Mouse (Mus musculus) hindbrain, embryonic 15.5 days (tissue): ENCODE results near the gene Ttc12. TPM values are rescaled to one million over a fixed set of nuclear protein-coding genes. Genes with fewer than 3 reads are reported as not detected.
A peak's percentile ranks its signal among the peaks of the same experiment; 100 is the strongest.

ENCODE experiments used
- ATAC-seq: fragments of 200-750 bp; cut with Nextera tagmentation; 2 replicates; pipeline ENCODE4 v1.8.0; 2017; ENCODE audit warnings: low read depth, moderate number of reproducible peaks, moderate TSS enrichment; ENCODE audit not compliant: low FRiP score
- H3K27ac ChIP-seq: fragments of 300-500 bp; sonication (generic); replicated peaks from 2 replicates; pipeline ENCODE4 v1.5.1; 2015; ENCODE audit warnings: mild to moderate bottlenecking, inconsistent platforms
- H3K27me3 ChIP-seq: fragments of 300-500 bp; sonication (generic); 2 replicates; pipeline ENCODE4 v1.6.1; 2015; ENCODE audit warnings: control low read depth, inconsistent platforms
- H3K36me3 ChIP-seq: fragments of 300-500 bp; sonication (generic); 2 replicates; pipeline ENCODE4 v1.6.1; 2015; ENCODE audit warnings: control low read depth, inconsistent platforms
- H3K4me1 ChIP-seq: fragments of 300-500 bp; sonication (generic); replicated peaks from 2 replicates; pipeline ENCODE4 v1.6.1; 2015; ENCODE audit warnings: control low read depth, inconsistent platforms
- H3K4me2 ChIP-seq: fragments of 300-500 bp; sonication (generic); 2 replicates; pipeline ENCODE4 v1.6.1; 2015; ENCODE audit warnings: moderate library complexity, mild to moderate bottlenecking, inconsistent platforms
- H3K4me3 ChIP-seq: fragments of 300-500 bp; sonication (generic); 2 replicates; pipeline ENCODE4 v1.5.1; 2015; ENCODE audit warnings: mild to moderate bottlenecking, inconsistent platforms
- H3K9ac ChIP-seq: fragments of 300-500 bp; sonication (generic); 2 replicates; pipeline ENCODE4 v1.6.1; 2015; ENCODE audit warnings: inconsistent platforms
- H3K9me3 ChIP-seq: fragments of 300-500 bp; sonication (generic); 2 replicates; pipeline ENCODE4 v1.6.1; 2016; ENCODE audit warnings: control low read depth, inconsistent platforms
- WGBS: fragments of 180-500 bp; shearing (Covaris S2); methylation state at CpG from one replicate; pipeline ENCODE4 v1.1.7; 2015; 5-methylcytosine and 5-hydroxymethylcytosine counted together
- polyA plus RNA-seq: library from polyadenylated mRNA; unstranded; fragments of >200 nt; fragmentation: Nextera tagmentation; extraction: Ambion mirVana; gene quantifications from 2 replicates; pipeline ENCODE4 v1.2.1, GENCODE M21; 2015

The Ttc12 gene
- 1.7 and 2.3 TPM in 2 replicates for polyA plus RNA-seq

DNA sequence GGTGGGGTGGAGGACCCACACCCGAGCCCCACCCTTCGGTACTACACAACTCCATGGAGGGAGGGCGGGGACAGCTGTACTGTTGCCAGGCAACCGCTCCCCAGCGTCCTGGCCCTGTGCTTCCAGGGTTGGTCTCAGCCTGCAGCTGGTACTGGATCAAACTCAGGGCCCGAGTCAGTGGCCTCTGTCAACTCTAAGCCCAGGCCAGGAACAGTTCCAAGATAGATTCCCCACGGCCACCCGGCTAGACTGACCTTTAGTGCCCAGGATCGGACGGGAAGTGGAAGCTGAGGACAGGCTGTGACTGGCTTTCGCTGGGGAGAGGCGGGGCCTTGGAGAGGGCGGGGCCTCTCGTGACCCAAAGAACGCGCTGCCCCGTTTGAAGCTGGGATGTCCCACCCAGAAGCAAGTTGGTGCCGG is at the start of gene Ttc12:
Ttc12 (minus strand) TSS at position 334 of the 420 bp plus-strand sequence.
- H3K4me3 ChIP-seq = peak within 1 kb of the TSS; percentile 47
- peaks cover 20% of the 10 kb centered on the region for H3K4me1 ChIP-seq
- WGBS = 0% methylated on average over 17 of the region's 18 CpGs
- peak within 1 kb of the TSS; percentile 26 for H3K9ac ChIP-seq
- H3K36me3 ChIP-seq = no peaks in the 10 kb centered on the region
- H3K27me3 ChIP-seq = no peaks in the 10 kb centered on the region
- peak within 1 kb of the TSS; percentile 82 for H3K4me2 ChIP-seq
- no peaks in the 10 kb centered on the region for H3K9me3 ChIP-seq
- ATAC-seq = peak; percentile 79
- no peak within 1 kb of the TSS for H3K27ac ChIP-seq

DNA sequence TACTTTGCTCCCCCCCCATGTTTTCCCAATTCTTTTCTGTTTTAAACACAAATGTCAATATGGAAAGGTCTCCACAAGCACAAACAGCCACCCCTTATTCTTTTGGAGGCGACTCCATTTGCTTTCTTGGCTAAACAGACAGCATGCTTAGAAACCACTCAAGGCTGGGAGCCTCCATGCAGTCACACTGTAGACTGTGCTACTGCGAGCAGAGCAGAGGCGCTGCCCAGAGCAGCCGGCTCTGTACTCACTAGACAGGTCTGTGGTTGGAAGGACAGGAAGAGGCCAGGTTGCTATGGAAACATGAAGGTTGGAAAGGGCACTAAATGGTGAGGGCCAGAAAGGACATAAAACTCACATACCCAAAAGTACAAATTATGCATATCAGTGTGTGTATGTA is 48.9 kb upstream of the Ttc12 start:
- Histone ChIP-seq H3K4me1 (peaks cover 16% of the 10 kb centered on the region), H3K9ac (no peak overlapping the region), H3K4me2 (no peak overlapping the region), H3K9me3 (no peaks in the 10 kb centered on the region), H3K27ac (0 out of 2 replicates have a peak overlapping the region, but pooled peaks have one; percentile 40), H3K4me3 (no peak overlapping the region), H3K27me3 (no peaks in the 10 kb centered on the region), H3K36me3 (peaks cover 6% of the 10 kb centered on the region; the same call in 1 of the 2 replicates)
- WGBS = 49% methylated on average over 4 of the region's 4 CpGs
- ATAC-seq = no peak

DNA sequence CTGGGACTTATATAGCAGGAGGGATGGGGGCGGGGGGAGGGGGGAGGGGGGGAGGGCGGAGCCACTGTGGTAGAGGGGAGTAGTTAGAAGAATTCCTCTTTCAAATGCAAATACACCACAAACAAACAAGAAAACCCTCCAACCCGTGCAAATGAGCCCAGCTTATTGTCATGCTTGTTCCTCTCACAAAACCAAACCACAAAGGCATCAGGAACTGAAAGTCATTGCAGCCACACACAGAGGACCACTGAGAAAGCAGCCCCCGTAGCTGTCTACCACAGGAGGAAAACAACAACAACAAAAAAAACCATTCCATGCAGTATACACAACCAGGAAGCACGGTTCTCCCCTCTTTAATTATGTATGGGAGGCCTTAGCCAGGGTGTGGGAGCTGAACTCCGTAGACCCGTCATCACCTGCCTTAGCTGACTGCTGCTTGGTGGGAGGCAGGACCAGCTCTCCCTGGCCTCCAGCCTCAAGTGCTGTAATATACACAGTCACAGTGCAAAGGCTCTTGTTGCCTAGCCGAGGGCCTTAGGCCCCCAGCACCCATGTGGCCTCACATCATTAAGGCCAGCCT is 48.0 kb upstream of the Ttc12 start:
- no peak overlapping the region for H3K9ac ChIP-seq
- peaks cover 13% of the 10 kb centered on the region for H3K4me1 ChIP-seq
- H3K4me2 ChIP-seq = no peak overlapping the region
- H3K36me3 ChIP-seq = peaks cover 6% of the 10 kb centered on the region; the same call in 1 of the 2 replicates
- 8% methylated on average over 7 of the region's 8 CpGs for WGBS
- peak overlapping the region; percentile 64; the same call in 1 of the 2 replicates for H3K27ac ChIP-seq
- peak; percentile 63 for ATAC-seq
- H3K4me3 ChIP-seq = no peak overlapping the region
- no peaks in the 10 kb centered on the region for H3K27me3 ChIP-seq
- H3K9me3 ChIP-seq = no peaks in the 10 kb centered on the region

DNA sequence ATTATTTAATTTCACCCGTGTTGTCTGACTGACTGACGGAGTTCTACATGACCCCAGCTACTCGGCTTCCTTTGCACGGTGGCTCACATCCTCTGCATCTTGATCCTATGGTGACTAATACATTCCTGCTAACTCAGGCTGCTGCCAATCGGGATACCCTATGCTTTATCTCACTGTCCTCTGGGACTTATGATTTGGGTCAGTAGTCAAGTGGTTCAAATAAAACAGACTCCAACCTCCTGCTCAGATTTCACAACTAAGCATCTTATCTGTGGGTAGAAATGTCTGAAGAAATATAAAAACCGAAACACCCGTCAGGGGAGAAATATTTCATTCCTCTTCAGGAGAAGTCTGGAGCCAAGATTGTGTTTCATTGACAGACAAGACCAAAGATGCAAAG is 47.4 kb upstream of the Ttc12 start:
- peaks cover 6% of the 10 kb centered on the region; the same call in 1 of the 2 replicates for H3K36me3 ChIP-seq
- no peak for ATAC-seq
- no peak overlapping the region for H3K4me3 ChIP-seq
- H3K27ac ChIP-seq = no peak overlapping the region
- WGBS = 63% methylated on average over 7 of the region's 7 CpGs
- peaks cover 11% of the 10 kb centered on the region for H3K4me1 ChIP-seq
- H3K9me3 ChIP-seq = no peaks in the 10 kb centered on the region
- H3K27me3 ChIP-seq = no peaks in the 10 kb centered on the region
- H3K4me2 ChIP-seq = no peak overlapping the region
- H3K9ac ChIP-seq = no peak overlapping the region

DNA sequence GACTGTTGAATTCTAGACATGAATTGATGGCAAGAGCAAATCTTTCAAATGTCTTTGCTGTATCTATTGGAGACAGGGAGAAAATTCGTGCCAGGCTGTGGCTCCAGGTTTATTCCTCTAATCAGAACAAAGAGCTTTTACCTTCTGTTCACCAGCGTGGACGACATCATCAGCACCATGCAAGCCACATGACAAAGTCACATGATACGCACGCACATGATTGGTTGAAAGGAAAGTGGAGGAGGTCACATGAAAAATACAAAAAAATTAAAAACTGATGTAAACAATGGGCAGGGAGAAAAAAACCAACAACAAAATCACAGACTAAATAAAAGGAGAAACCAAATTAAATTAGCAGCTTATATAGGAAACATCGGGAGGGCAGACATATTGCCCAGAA is 45.8 kb upstream of the Ttc12 start:
- no peaks in the 10 kb centered on the region for H3K9me3 ChIP-seq
- 78% methylated on average over 6 of the region's 6 CpGs for WGBS
- no peak for ATAC-seq
- no peak overlapping the region for H3K4me3 ChIP-seq
- no peak overlapping the region for H3K9ac ChIP-seq
- H3K36me3 ChIP-seq = peaks cover 6% of the 10 kb centered on the region; the same call in 1 of the 2 replicates
- no peak overlapping the region for H3K27ac ChIP-seq
- no peaks in the 10 kb centered on the region for H3K27me3 ChIP-seq
- no peak overlapping the region for H3K4me2 ChIP-seq
- H3K4me1 ChIP-seq = peaks cover 21% of the 10 kb centered on the region

DNA sequence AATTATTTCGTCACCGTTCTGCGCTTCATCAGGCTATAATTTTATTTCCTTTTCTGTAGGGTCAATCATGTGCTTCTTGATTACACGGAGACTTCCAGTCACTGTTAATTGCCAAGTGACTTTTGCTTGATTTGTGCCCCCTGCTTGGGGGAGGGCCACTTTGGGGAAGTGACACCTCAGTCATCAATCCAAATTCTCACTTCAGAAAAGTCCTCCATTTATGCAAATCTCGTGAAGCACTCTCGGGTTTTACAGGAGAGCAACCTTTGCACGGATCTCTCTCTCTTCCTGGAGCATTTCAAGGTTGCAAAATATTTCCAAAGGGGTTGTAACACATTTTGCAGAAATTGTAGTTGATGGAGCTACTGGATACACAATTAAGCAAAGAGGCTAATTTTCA is 45.2 kb upstream of the Ttc12 start:
- Histone ChIP-seq H3K9me3 (no peaks in the 10 kb centered on the region), H3K4me2 (no peak overlapping the region), H3K9ac (no peak overlapping the region), H3K27ac (no peak overlapping the region), H3K4me1 (peaks cover 24% of the 10 kb centered on the region), H3K4me3 (no peak overlapping the region), H3K36me3 (0 out of 2 replicates have a peak, but pooled peaks cover 6% of the 10 kb centered on the region), H3K27me3 (no peaks in the 10 kb centered on the region)
- no peak for ATAC-seq
- WGBS = 49% methylated on average over 7 of the region's 7 CpGs

DNA sequence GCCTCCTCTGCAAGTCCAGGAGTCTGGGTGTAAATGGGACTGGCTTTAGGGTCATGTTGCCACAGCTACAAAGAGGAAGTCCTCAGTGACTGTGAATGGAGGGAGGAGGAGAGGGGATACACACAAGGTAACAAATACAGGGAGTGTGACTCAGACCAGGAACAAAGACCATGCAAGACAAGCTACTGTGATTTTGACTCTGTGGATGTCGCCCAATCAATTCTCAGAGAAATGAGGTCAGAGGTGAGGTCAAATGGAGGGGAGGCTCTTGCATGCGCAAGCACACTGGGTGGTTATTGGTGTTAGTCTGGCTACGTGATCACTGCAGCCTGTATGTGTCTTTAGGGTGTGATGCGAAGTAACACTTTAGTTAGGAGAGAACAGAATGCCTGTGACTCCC is 44.7 kb upstream of the Ttc12 start:
- 0 out of 2 replicates have a peak, but pooled peaks cover 6% of the 10 kb centered on the region for H3K36me3 ChIP-seq
- H3K9me3 ChIP-seq = no peaks in the 10 kb centered on the region
- H3K4me1 ChIP-seq = peaks cover 24% of the 10 kb centered on the region
- no peak overlapping the region for H3K4me2 ChIP-seq
- no peak for ATAC-seq
- H3K4me3 ChIP-seq = no peak overlapping the region
- H3K27ac ChIP-seq = no peak overlapping the region
- no peaks in the 10 kb centered on the region for H3K27me3 ChIP-seq
- H3K9ac ChIP-seq = no peak overlapping the region
- 45% methylated on average over 4 of the region's 4 CpGs for WGBS

DNA sequence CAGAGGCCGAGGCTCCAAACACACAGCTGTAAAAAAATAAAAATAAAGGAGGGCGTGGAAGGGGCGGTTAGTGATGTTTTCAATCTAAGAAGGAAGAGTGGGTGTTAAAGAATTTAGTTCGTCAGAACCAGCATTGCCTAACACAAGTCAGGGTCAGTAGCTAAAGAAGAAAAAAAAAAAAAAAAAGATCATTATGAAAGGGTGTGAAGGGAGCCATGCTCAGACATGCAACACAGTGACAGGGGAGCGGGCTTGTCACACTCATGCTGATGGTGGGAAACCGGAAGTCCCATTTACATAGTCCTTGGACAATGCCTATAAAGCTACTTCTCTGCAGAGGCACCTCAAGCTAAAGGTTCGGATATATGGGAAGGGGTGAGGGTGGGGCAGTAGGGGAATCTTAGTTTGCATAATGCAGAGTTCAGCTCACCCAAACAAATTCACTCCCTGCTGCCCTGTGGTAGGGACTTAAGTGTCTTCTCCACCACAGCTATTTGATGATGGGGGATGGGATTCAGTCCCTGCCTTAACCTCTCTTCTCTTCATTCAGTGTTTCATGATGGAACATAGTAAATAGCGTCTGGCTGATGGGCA is 43.4 kb upstream of the Ttc12 start:
- 0 out of 2 replicates have a peak, but pooled peaks cover 6% of the 10 kb centered on the region for H3K36me3 ChIP-seq
- no peak for ATAC-seq
- no peak overlapping the region for H3K4me3 ChIP-seq
- H3K4me1 ChIP-seq = peaks cover 19% of the 10 kb centered on the region
- 66% methylated on average over 8 of the region's 8 CpGs for WGBS
- no peak overlapping the region for H3K27ac ChIP-seq
- no peak overlapping the region for H3K9ac ChIP-seq
- no peak overlapping the region for H3K4me2 ChIP-seq
- no peaks in the 10 kb centered on the region for H3K27me3 ChIP-seq
- no peaks in the 10 kb centered on the region for H3K9me3 ChIP-seq

DNA sequence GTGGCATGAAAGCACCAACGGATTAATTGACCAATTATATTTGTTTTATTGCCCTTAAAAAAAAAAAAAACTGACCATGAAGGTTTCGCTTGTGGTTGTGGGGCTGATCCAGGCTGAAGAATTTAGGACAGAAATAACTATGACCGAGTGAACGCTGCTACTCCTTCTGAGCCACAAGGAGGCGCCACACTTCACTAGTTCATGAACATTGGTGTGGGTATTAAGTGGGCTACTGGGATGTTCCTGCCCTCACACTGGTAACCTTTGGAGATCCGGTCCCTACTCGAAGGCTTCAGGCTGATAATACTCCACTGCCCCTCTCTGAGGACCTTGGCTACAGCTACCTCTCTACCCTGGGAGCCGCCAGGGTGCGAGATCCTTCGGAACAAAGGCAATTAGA is 42.9 kb upstream of the Ttc12 start:
- no peak overlapping the region for H3K9ac ChIP-seq
- ATAC-seq = no peak
- H3K27ac ChIP-seq = no peak overlapping the region
- no peaks in the 10 kb centered on the region for H3K9me3 ChIP-seq
- no peak overlapping the region for H3K4me3 ChIP-seq
- 0 out of 2 replicates have a peak, but pooled peaks cover 6% of the 10 kb centered on the region for H3K36me3 ChIP-seq
- H3K4me1 ChIP-seq = peaks cover 14% of the 10 kb centered on the region
- no peaks in the 10 kb centered on the region for H3K27me3 ChIP-seq
- WGBS = 51% methylated on average over 10 of the region's 10 CpGs
- H3K4me2 ChIP-seq = no peak overlapping the region

DNA sequence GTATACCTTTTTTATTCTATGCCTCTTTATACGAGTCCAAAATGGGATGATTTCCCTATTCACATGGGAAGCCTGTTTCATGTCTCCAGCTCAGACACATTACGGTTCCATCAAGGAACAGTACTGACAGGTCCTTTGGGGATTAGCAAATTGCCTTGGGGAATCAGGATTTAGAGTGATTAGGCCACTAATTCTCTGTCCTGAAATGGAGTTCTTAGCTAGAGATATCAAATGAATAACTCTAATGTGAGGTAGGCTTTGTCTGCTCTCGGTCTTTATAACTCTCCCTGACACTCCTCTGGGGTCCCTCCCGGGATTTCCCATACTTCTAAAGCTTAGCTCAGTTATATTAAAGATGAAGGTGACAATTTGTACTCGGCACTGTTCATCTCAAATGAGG is 42.0 kb upstream of the Ttc12 start:
- peaks cover 9% of the 10 kb centered on the region; the same call in 1 of the 2 replicates for H3K36me3 ChIP-seq
- H3K4me3 ChIP-seq = no peak overlapping the region
- H3K9ac ChIP-seq = no peak overlapping the region
- peaks cover 13% of the 10 kb centered on the region for H3K4me1 ChIP-seq
- no peak overlapping the region for H3K27ac ChIP-seq
- WGBS = 52% methylated on average over 5 of the region's 5 CpGs
- H3K4me2 ChIP-seq = no peak overlapping the region
- H3K27me3 ChIP-seq = no peaks in the 10 kb centered on the region
- no peak for ATAC-seq
- no peaks in the 10 kb centered on the region for H3K9me3 ChIP-seq

DNA sequence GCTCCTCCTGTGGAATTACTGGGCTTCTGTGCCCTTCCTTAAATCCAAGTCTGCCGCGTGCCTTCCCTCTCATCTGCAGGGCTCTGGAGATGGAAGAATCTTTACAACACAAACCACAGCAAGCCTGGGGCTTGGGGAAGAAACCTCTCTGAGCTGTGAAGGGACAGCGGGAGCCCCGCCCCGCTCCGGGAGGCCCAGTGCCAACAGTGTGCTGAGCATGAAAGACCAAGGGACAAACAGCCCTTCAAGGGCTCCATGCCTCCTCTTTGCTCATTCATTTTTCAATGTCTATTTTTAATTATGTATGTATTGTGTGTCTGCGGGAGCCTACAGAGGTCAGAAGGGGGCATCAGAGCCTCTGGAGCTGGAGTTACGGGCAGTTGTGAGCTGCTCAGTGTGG is 41.3 kb upstream of the Ttc12 start:
- peak overlapping the region; percentile 63 for H3K27ac ChIP-seq
- no peaks in the 10 kb centered on the region for H3K27me3 ChIP-seq
- H3K9ac ChIP-seq = no peak overlapping the region
- ATAC-seq = peak; percentile 25; the same call in 1 of the 2 replicates
- no peak overlapping the region for H3K4me3 ChIP-seq
- no peak overlapping the region for H3K4me2 ChIP-seq
- 42% methylated on average over 8 of the region's 8 CpGs for WGBS
- peaks cover 13% of the 10 kb centered on the region for H3K4me1 ChIP-seq
- H3K36me3 ChIP-seq = peaks cover 14% of the 10 kb centered on the region
- no peaks in the 10 kb centered on the region for H3K9me3 ChIP-seq

DNA sequence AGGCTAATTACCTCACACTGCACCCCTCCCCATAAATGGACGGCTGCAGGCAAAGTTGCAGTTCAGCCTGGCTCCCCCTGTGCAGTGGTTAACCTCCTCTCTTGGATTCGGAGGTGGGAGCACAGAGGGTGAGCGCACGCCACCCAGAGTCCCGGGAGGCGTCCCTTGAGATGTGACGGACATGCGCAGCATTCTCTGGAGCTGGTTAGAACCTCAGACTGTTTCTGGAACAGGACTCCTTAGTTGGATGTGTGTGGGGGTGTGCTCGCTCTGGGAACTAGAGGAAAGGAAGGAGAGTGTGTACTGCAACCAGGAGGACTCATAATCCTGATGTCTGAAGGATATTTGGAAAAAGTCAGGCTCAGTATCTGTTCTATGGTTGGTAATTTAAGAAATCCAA is 38.7 kb upstream of the Ttc12 start:
- Histone ChIP-seq H3K27ac (no peak overlapping the region), H3K4me2 (no peak overlapping the region), H3K9ac (no peak overlapping the region), H3K4me3 (no peak overlapping the region), H3K27me3 (no peaks in the 10 kb centered on the region), H3K9me3 (no peaks in the 10 kb centered on the region), H3K36me3 (peaks cover 30% of the 10 kb centered on the region), H3K4me1 (peaks cover 13% of the 10 kb centered on the region)
- ATAC-seq = no peak; the same call in 1 of the 2 replicates
- 71% methylated on average over 9 of the region's 9 CpGs for WGBS
